Mouse (Mus musculus) bone marrow macrophage, adult 2 months (primary cell): ENCODE measurements around the gene Nap1l2.

Source experiments
- CTCF ChIP-seq: IDR thresholded peaks from 2 replicates; pipeline ENCODE4 v1.5.1; 2012; ENCODE audit warnings: low read depth, mild to moderate bottlenecking, low read length, moderate library complexity
- POLR2A ChIP-seq: IDR thresholded peaks from 2 replicates; pipeline ENCODE4 v1.6.1; 2012; ENCODE audit warnings: mild to moderate bottlenecking, low read depth, low read length, borderline replicate concordance

- TF ChIP-seq POLR2A: no peak
- TF ChIP-seq CTCF: no peak
Observed at GRCm38 (mm10) chrX:103183536-103183935, 2.9 kb downstream of the Nap1l2 start.
